Mouse (Mus musculus) MEL (cell line): ENCODE data around the gene Wdr60. TPM values are rescaled to one million over a fixed set of nuclear protein-coding genes. Genes with fewer than 3 reads are reported as not detected.

Experiments
- DNase-seq: peaks from one replicate; pipeline ENCODE4 v3.0.0; 2011; ENCODE audit warnings: low read depth, low spot score
- H3K27ac ChIP-seq: 2 replicates; pipeline ENCODE4 v1.5.1; 2012; ENCODE audit warnings: low read depth, mild to moderate bottlenecking, control low read depth, low read length, moderate library complexity; ENCODE audit not compliant: control insufficient read depth
- H3K27me3 ChIP-seq, 2 experiments: fragments of 150-350 bp in 1 of 2; sonication (generic) in 1 of 2; 2 replicates each; pipeline ENCODE4 v1.6.1; 2012; ENCODE audit warnings: low read length in 2 of 2, mild to moderate bottlenecking in 2 of 2, improper control_type of control experiment in 1 of 2, moderate library complexity in 1 of 2; ENCODE audit not compliant: insufficient read depth in 2 of 2, control insufficient read depth in 1 of 2
- H3K36me3 ChIP-seq, 2 experiments: 2 replicates each; pipeline ENCODE4 v1.6.1; 2012 to 2014; ENCODE audit warnings: low read length in 2 of 2, improper control_type of control experiment in 1 of 2, inconsistent platforms in 1 of 2, mild to moderate bottlenecking in 1 of 2; ENCODE audit not compliant: insufficient read depth in 2 of 2, control insufficient read depth in 1 of 2
- H3K4me1 ChIP-seq, 2 experiments: fragments of 150-350 bp in 1 of 2; sonication (generic) in 1 of 2; 2 replicates each; pipeline ENCODE4 v1.6.1; 2012; ENCODE audit warnings: low read length in 2 of 2, improper control_type of control experiment in 1 of 2, mild to moderate bottlenecking in 1 of 2; ENCODE audit not compliant: insufficient read depth in 2 of 2, control insufficient read depth in 1 of 2
- H3K4me3 ChIP-seq, 2 experiments: fragments of 150-350 bp in 1 of 2; sonication (generic) in 1 of 2; 2 replicates each; pipeline ENCODE4 v1.5.1; 2012; ENCODE audit warnings: low read depth in 2 of 2, low read length in 2 of 2, mild to moderate bottlenecking in 2 of 2, moderate library complexity in 2 of 2, control low read depth in 1 of 2, improper control_type of control experiment in 1 of 2; ENCODE audit not compliant: control insufficient read depth in 1 of 2, insufficient read depth in 1 of 2
- H3K79me2 ChIP-seq: 2 replicates; pipeline ENCODE4 v1.6.1; 2012; ENCODE audit warnings: mild to moderate bottlenecking, low read length, moderate library complexity; ENCODE audit not compliant: control insufficient read depth, poor library complexity, insufficient read depth
- H3K9ac ChIP-seq: 2 replicates; pipeline ENCODE4 v1.6.1; 2012; ENCODE audit warnings: low read depth, mild to moderate bottlenecking, control low read depth, low read length, moderate library complexity; ENCODE audit not compliant: control insufficient read depth, poor library complexity, severe bottlenecking
- H3K9me3 ChIP-seq: fragments of 150-350 bp; sonication (generic); replicated peaks from 2 replicates; pipeline ENCODE4 v1.6.1; 2012; ENCODE audit warnings: mild to moderate bottlenecking, low read length, improper control_type of control experiment, moderate library complexity; ENCODE audit not compliant: insufficient read depth
- BHLHE40 ChIP-seq: IDR thresholded peaks from 2 replicates; pipeline ENCODE4 v1.6.1; 2012; ENCODE audit warnings: low read depth, mild to moderate bottlenecking, inconsistent platforms, low read length, improper control_type of control experiment, borderline replicate concordance
- CHD1 ChIP-seq: IDR thresholded peaks from 2 replicates; pipeline ENCODE4 v1.6.1; 2012; ENCODE audit warnings: low read depth, mild to moderate bottlenecking, inconsistent platforms, low read length, improper control_type of control experiment
- CHD2 ChIP-seq: IDR thresholded peaks from 2 replicates; pipeline ENCODE4 v1.6.1; 2011; ENCODE audit warnings: low read length, improper control_type of control experiment
- CTCF ChIP-seq, 3 experiments: IDR thresholded peaks in 2 of 3; conservative IDR thresholded peaks in 1 of 3; 2 replicates each; pipeline ENCODE4 v1.5.1; 2011 to 2012; ENCODE audit warnings: low read length in 3 of 3, low read depth in 2 of 3, mild to moderate bottlenecking in 2 of 3, improper control_type of control experiment in 1 of 3, inconsistent platforms in 1 of 3, mixed read lengths in 1 of 3, moderate library complexity in 1 of 3; ENCODE audit not compliant: control insufficient read depth in 1 of 3, insufficient read depth in 1 of 3, poor library complexity in 1 of 3, severe bottlenecking in 1 of 3
- ELF1 ChIP-seq: IDR thresholded peaks from 2 replicates; pipeline ENCODE4 v1.6.1; 2014; ENCODE audit warnings: low read depth, mild to moderate bottlenecking, inconsistent platforms, low read length, improper control_type of control experiment, moderate library complexity
- EP300 ChIP-seq, 2 experiments: IDR thresholded peaks; 2 replicates each; pipeline ENCODE4 v1.6.1; 2011; ENCODE audit warnings: improper control_type of control experiment in 2 of 2, low read length in 2 of 2, low read depth in 1 of 2, mild to moderate bottlenecking in 1 of 2
- GATA1 ChIP-seq: IDR thresholded peaks from 2 replicates; pipeline ENCODE4 v1.6.1; 2011; ENCODE audit warnings: low read depth, low read length, improper control_type of control experiment
- JUND ChIP-seq: IDR thresholded peaks from 2 replicates; pipeline ENCODE4 v1.6.1; 2011; ENCODE audit warnings: low read depth, mild to moderate bottlenecking, improper control_type of control experiment, low read length
- MAFK ChIP-seq: IDR thresholded peaks from 2 replicates; pipeline ENCODE4 v1.6.1; 2011; ENCODE audit warnings: low read depth, mild to moderate bottlenecking, low read length, improper control_type of control experiment, borderline replicate concordance
- MEF2A ChIP-seq: IDR thresholded peaks from 2 replicates; pipeline ENCODE4 v1.6.1; 2014; ENCODE audit warnings: low read depth, mild to moderate bottlenecking, inconsistent platforms, low read length, improper control_type of control experiment; ENCODE audit not compliant: poor library complexity, insufficient replicate concordance, severe bottlenecking; ENCODE audit errors: extremely low read depth
- MYB ChIP-seq: IDR thresholded peaks from 2 replicates; pipeline ENCODE4 v1.6.1; 2011; ENCODE audit warnings: mild to moderate bottlenecking, low read depth, low read length, improper control_type of control experiment
- NELFE ChIP-seq: IDR thresholded peaks from 2 replicates; pipeline ENCODE4 v1.6.1; 2011; ENCODE audit warnings: low read depth, low read length, improper control_type of control experiment
- POLR2A ChIP-seq, 2 experiments: IDR thresholded peaks; 2 replicates each; pipeline ENCODE4 v1.6.1; 2011 to 2012; ENCODE audit warnings: low read length in 2 of 2, mild to moderate bottlenecking in 2 of 2, control low read depth in 1 of 2, improper control_type of control experiment in 1 of 2, low read depth in 1 of 2, moderate library complexity in 1 of 2; ENCODE audit not compliant: control insufficient read depth in 1 of 2, insufficient read depth in 1 of 2, poor library complexity in 1 of 2
- POLR2AphosphoS5 ChIP-seq: IDR thresholded peaks from 2 replicates; pipeline ENCODE4 v1.6.1; 2012; ENCODE audit warnings: low read depth, borderline replicate concordance, mild to moderate bottlenecking, inconsistent platforms, low read length, moderate library complexity, mixed read lengths
- RAD21 ChIP-seq: IDR thresholded peaks from 2 replicates; pipeline ENCODE4 v1.6.1; 2011; ENCODE audit warnings: mild to moderate bottlenecking, low read depth, low read length, improper control_type of control experiment
- SIN3A ChIP-seq: IDR thresholded peaks from 2 replicates; pipeline ENCODE4 v1.6.1; 2012; ENCODE audit warnings: low read length, improper control_type of control experiment, inconsistent platforms
- SMC3 ChIP-seq: IDR thresholded peaks from 2 replicates; pipeline ENCODE4 v1.6.1; 2011; ENCODE audit warnings: low read depth, low read length, improper control_type of control experiment
- TBP ChIP-seq: IDR thresholded peaks from 2 replicates; pipeline ENCODE4 v1.8.0; 2011; ENCODE audit warnings: low read depth, low read length, improper control_type of control experiment
- USF1 ChIP-seq: IDR thresholded peaks from 2 replicates; pipeline ENCODE4 v1.6.1; 2014; ENCODE audit warnings: low read depth, mild to moderate bottlenecking, inconsistent platforms, low read length, improper control_type of control experiment, moderate library complexity
- USF2 ChIP-seq, 2 experiments: IDR thresholded peaks; 2 replicates each; pipeline ENCODE4 v1.6.1; 2011 to 2012; ENCODE audit warnings: improper control_type of control experiment in 2 of 2, low read length in 2 of 2, borderline replicate concordance in 1 of 2, inconsistent platforms in 1 of 2, low read depth in 1 of 2, mild to moderate bottlenecking in 1 of 2; ENCODE audit not compliant: insufficient read depth in 1 of 2
- ZC3H11A ChIP-seq: IDR thresholded peaks from 2 replicates; pipeline ENCODE4 v1.6.1; 2012; ENCODE audit warnings: low read depth, mild to moderate bottlenecking, inconsistent platforms, low read length, improper control_type of control experiment
- ZKSCAN1 ChIP-seq: IDR thresholded peaks from 2 replicates; pipeline ENCODE4 v1.6.1; 2012; ENCODE audit warnings: low read depth, mild to moderate bottlenecking, inconsistent platforms, low read length, improper control_type of control experiment, moderate library complexity
- ZNF384 ChIP-seq: IDR thresholded peaks from 2 replicates; pipeline ENCODE4 v1.6.1; 2012; ENCODE audit warnings: low read depth, mild to moderate bottlenecking, inconsistent platforms, low read length, improper control_type of control experiment
- polyA plus RNA-seq, 2 experiments: library from polyadenylated mRNA; stranded (reverse) in 1 of 2; unstranded in 1 of 2; fragments of >175 nt in 1 of 2; fragments of >200 nt in 1 of 2; gene quantifications; 2 replicates each; pipeline versions ENCODE4 v1.2.1 to v1.2.4; 2012; ENCODE audit warnings: low replicate concordance in 2 of 2, low read depth in 1 of 2; ENCODE audit not compliant: insufficient read length in 2 of 2, insufficient read depth in 1 of 2, missing spikeins in 1 of 2
- total RNA-seq: library from RNA; depleted of rRNA; stranded (reverse); fragments of 300-350 nt; gene quantifications from 2 replicates; pipeline ENCODE4 v1.2.3, GENCODE M21; 2012

The Wdr60 gene
- total and polyA plus RNA-seq, 3 experiments = 19.8 to 21.0 TPM; not detected in 1

DNA sequence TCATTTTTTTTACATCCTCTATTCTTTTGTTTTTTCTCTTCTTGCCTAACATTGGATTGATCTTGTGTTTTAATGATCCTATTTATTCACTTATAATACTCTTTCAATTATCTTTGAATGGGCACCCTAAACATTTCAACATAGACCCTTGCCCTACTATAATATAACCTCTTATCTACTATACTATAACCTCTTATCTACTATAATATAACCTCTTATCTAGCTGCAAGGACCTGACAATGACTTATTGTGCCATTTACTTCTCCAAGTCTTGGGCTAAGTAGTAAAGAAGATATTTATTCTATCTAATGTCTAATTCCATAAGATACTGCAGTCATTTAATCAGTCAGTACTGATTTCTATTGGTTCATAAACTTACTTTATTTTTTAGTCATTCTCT lies 24.5 kb downstream of the Wdr60 start:
- Histone ChIP-seq H3K27me3 (no peaks in the 10 kb centered on the region), H3K9me3 (no peaks in the 10 kb centered on the region), H3K4me3 (no peak overlapping the region), H3K4me1 (no peaks in the 10 kb centered on the region), H3K36me3 (peaks cover 0 to 3% of the 10 kb centered on the region in 2 experiments; a peak in 2 of 4 replicates), H3K79me2 (no peaks in the 10 kb centered on the region), H3K27ac (no peak overlapping the region), H3K9ac (no peak overlapping the region)
- TF ChIP-seq NELFE (no peak), TBP (no peak), USF2 (IDR thresholded peaks at IDR 0.05; ENCODE audit: borderline replicate concordance in 1 of 2, insufficient read depth in 1 of 2, low read depth in 1 of 2, low read length in 2 of 2) (no peak), MYB (no peak), USF1 (no peak), MAFK (no peak), BHLHE40 (no peak), ZKSCAN1 (no peak), ELF1 (no peak), ZNF384 (no peak), POLR2A (IDR thresholded peaks at IDR 0.05; ENCODE audit: control insufficient read depth in 1 of 2, insufficient read depth in 1 of 2, low read depth in 1 of 2, low read length in 2 of 2, poor library complexity in 1 of 2) (no peak)
- no peak for DNase-seq

DNA sequence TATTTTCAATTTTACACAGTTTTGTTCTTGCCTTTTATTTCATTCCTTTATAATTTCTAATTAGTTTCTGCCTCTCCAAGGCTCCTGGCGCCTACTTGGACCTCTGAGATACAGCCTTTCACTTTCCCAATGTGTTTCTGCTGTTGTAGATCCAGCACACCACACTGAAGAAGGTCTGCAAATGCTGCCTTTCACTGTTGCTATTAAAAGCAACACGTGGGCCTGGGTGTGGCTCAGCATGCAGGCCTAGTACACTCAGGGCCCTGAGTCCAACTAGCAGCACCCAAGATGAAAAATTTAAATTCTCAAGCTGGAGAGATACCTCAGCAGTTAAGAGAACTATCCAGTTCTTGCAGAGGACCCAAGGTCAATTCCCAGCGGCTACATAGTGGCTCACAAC lies 26.2 kb downstream of the Wdr60 start:
- Histone ChIP-seq H3K79me2 (no peaks in the 10 kb centered on the region), H3K27ac (no peak overlapping the region)
- DNase-seq = no peak
- TF ChIP-seq POLR2AphosphoS5 (no peak), SIN3A (no peak)
- TF ChIP-seq, all 39 proteins: peak for 0
- Histone ChIP-seq H3K4me3 (no peak overlapping the region), H3K9me3 (no peaks in the 10 kb centered on the region), H3K27me3 (no peaks in the 10 kb centered on the region), H3K9ac (no peak overlapping the region), H3K36me3 (peaks cover 0 to 3% of the 10 kb centered on the region in 2 experiments; a peak in 2 of 4 replicates), H3K4me1 (no peaks in the 10 kb centered on the region)

DNA sequence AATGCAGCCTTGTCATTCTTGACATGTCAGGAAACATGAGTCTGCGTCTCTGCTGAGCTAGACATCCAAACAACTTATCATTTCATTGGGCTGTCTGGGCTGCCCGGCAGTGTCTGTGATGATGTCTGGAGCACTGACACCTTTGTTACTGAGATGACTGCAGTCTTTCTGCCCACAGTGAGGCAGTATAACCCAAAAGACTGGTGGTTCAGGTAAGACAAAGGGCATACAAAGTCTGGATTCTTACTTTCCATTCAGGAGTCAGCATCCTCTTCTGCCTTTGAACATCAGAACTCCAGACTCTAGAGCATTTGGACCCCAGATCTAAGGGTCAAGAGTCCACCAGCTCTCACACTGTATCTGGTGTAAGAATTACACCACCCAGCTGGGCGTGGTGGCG lies 27.5 kb downstream of the Wdr60 start:
- Histone ChIP-seq H3K36me3 (no peaks in the 10 kb centered on the region; a peak in 1 of 4 replicates), H3K9me3 (no peaks in the 10 kb centered on the region), H3K27ac (no peak overlapping the region)
- TF ChIP-seq CTCF (IDR thresholded peaks at IDR 0.05 in 2 of 3, conservative IDR thresholded peaks at IDR 0.05 in 1 of 3; ENCODE audit: control insufficient read depth in 1 of 3, insufficient read depth in 1 of 3, low read depth in 2 of 3, low read length in 3 of 3, poor library complexity in 1 of 3, severe bottlenecking in 1 of 3) (peak; percentile 24 to 69 (median 41); a peak in 4 of 6 replicates), USF1 (no peak), TBP (no peak), CHD2 (no peak), JUND (no peak), POLR2A (IDR thresholded peaks at IDR 0.05; ENCODE audit: control insufficient read depth in 1 of 2, insufficient read depth in 1 of 2, low read depth in 1 of 2, low read length in 2 of 2, poor library complexity in 1 of 2) (no peak), MEF2A (no peak), ZC3H11A (peak; percentile 85), CHD1 (no peak), RAD21 (peak; percentile 87), GATA1 (no peak), SMC3 (peak; percentile 83), EP300 (IDR thresholded peaks at IDR 0.05; ENCODE audit: low read depth in 1 of 2, low read length in 2 of 2) (no peak), SIN3A (no peak)
- TF ChIP-seq, all 39 proteins: peak for 4
- Histone ChIP-seq H3K27me3 (no peaks in the 10 kb centered on the region), H3K9ac (no peak overlapping the region), H3K4me1 (no peaks in the 10 kb centered on the region), H3K79me2 (no peaks in the 10 kb centered on the region), H3K4me3 (no peak overlapping the region)
- peak; percentile 57 for DNase-seq
